Comparison of ENCODE assay signal across 11 mouse cellular contexts in genomic region chr4:53592386-53592785, GRCm38 (mm10). TPM values are rescaled to one million over a fixed set of nuclear protein-coding genes. Genes with fewer than 3 reads are reported as not detected.
DNase-seq lines count a peak whose midpoint lies in the region; ATAC-seq and TF ChIP-seq lines count a peak whose summit lies in the region.
"Had no signal": no experiment of that assay in that cellular context is flagged by ENCODE, and none has a peak within 500 bp of the region (broad histone marks: within the 10 kb centered on the region; RNA-seq: fewer than 3 reads in every experiment).

No protein-coding gene starts in this region.

- H3K27ac ChIP-seq in heart, adult 2 months = peak overlapping the region; percentile 80
- H3K27ac ChIP-seq in midbrain, embryonic 14.5 days (replicated peaks; ENCODE audit: low read depth, low read length) = no peak overlapping the region
- H3K27ac ChIP-seq: limb, embryonic 12.5 days had no signal

- peak; percentile 97 for TF ChIP-seq EP300 in heart, adult 2 months (IDR thresholded peaks at IDR 0.05; ENCODE audit: insufficient read depth, low read depth, low read length)

- intact Hi-C loops in gastrocnemius, postnatal 14 days (cut with DNase I; ENCODE audit: low total_unique reads) = loop anchor here (5.0 kb wide), 1 partner anchor 210 kb away; no protein-coding TSS in a partner anchor
- intact Hi-C loops in heart, adult 2 months (cut with DNase I) = loop anchor here (1.0 to 10.0 kb wide), 2 partner anchors 152 to 558 kb away; partner anchors contain the start of gene Slc44a1

- peaks cover 17% of the 10 kb centered on the region for H3K4me1 ChIP-seq in heart, adult 2 months (ENCODE audit: control insufficient read depth, insufficient read depth, low read length)
- no peaks in the 10 kb centered on the region for H3K4me1 ChIP-seq in midbrain, embryonic 14.5 days (ENCODE audit: control insufficient read depth, insufficient read depth, low read length)
- H3K4me1 ChIP-seq: limb, embryonic 12.5 days had no signal

- H3K9me3 ChIP-seq in midbrain, embryonic 14.5 days (ENCODE audit: control insufficient read depth, low read length) = no peaks in the 10 kb centered on the region
- H3K9me3 ChIP-seq: limb, embryonic 12.5 days had no signal

- H3K27me3 ChIP-seq in heart, adult 2 months (ENCODE audit: control insufficient read depth, insufficient read depth, low read length) = no peaks in the 10 kb centered on the region
- H3K27me3 ChIP-seq in midbrain, embryonic 14.5 days (ENCODE audit: control insufficient read depth, insufficient read depth, low read length) = no peaks in the 10 kb centered on the region
- H3K27me3 ChIP-seq: limb, embryonic 12.5 days had no signal

- TF ChIP-seq CTCF in heart, adult 2 months (IDR thresholded peaks at IDR 0.05) = no peak

- no peaks in the 10 kb centered on the region for H3K79me2 ChIP-seq in heart, adult 2 months (replicated peaks; ENCODE audit: control insufficient read depth, insufficient read depth, low read length)

- DNase-seq in gastrocnemius, postnatal 14 days = peak; percentile 31
- no peak for DNase-seq in gastrocnemius, postnatal 4 days (ENCODE audit: low spot score in 2 of 2)
- DNase-seq in heart, adult 2 months = peak; percentile 59 to 79
- DNase-seq in kidney, adult 9 months = peak; percentile 78
- DNase-seq in lung, postnatal 25 days (ENCODE audit: low spot score) = peak; percentile 51
- DNase-seq in cerebellum, postnatal 36 days = no peak
- DNase-seq in frontal cortex, postnatal 10 days (ENCODE audit: low spot score in 2 of 2) = no peak
- no peak for DNase-seq in midbrain, embryonic 14.5 days

- H3K9ac ChIP-seq in heart, adult 2 months (ENCODE audit: low read depth, low read length) = no peak overlapping the region
- no peak overlapping the region for H3K9ac ChIP-seq in midbrain, embryonic 14.5 days (replicated peaks; ENCODE audit: low read length)
- H3K9ac ChIP-seq: limb, embryonic 12.5 days had no signal

- 28% methylated on average over 9 of the region's 9 CpGs for WGBS in heart, adult 2 months
- WGBS in midbrain, embryonic 14.5 days = 85% methylated on average over 9 of the region's 9 CpGs

- H3K4me2 ChIP-seq in midbrain, embryonic 14.5 days (ENCODE audit: low read length) = no peak overlapping the region
- H3K4me2 ChIP-seq: limb, embryonic 12.5 days had no signal

- peaks cover 5% of the 10 kb centered on the region for H3K36me3 ChIP-seq in heart, adult 2 months (ENCODE audit: control insufficient read depth, insufficient read depth, low read length)
- H3K36me3 ChIP-seq in midbrain, embryonic 14.5 days (ENCODE audit: control insufficient read depth, insufficient read depth, low read length) = no peaks in the 10 kb centered on the region
- H3K36me3 ChIP-seq: limb, embryonic 12.5 days had no signal

- peak; percentile 40; the same call in 1 of the 2 replicates for TF ChIP-seq POLR2A in heart, adult 2 months (IDR thresholded peaks at IDR 0.05; ENCODE audit: insufficient read depth, low read depth, low read length)

- H3K4me3 ChIP-seq in heart, adult 2 months = peak overlapping the region; percentile 2; the same call in 1 of the 2 replicates
- H3K4me3 ChIP-seq in midbrain, embryonic 14.5 days (replicated peaks; ENCODE audit: low read depth, low read length) = no peak overlapping the region
- H3K4me3 ChIP-seq: limb, embryonic 12.5 days; myocyte had no signal

- ATAC-seq in midbrain, embryonic 14.5 days (ENCODE audit: low FRiP score, low TSS enrichment) = no peak
- ATAC-seq: CD4-positive, CD25-positive, alpha-beta regulatory T cell, adult 4 months had no signal

RNA-seq across cellular contexts. Expression of gene Fsd1l, which starts 38.9 kb away (rescaled TPM):
- total RNA-seq in gastrocnemius, postnatal 14 days (2021) = 10 to 100 TPM; 24.5 to 29.8 TPM
- 10 to 100 TPM; 25.1 to 29.0 TPM for total RNA-seq in gastrocnemius, postnatal 4 days (2021)
- total RNA-seq in heart, adult 2 months (2021) = 10 to 100 TPM; 48.7 to 48.9 TPM
- 5.8 and 15.8 TPM in 2 replicates for polyA plus RNA-seq in heart, adult 2 months (2012; rRNA removed)
- polyA plus RNA-seq in midbrain, embryonic 14.5 days (2014; fragmentation: Nextera tagmentation; extraction: Ambion mirVana) = 37.0 and 41.5 TPM in 2 replicates

Comparison
In these comparisons a context has a peak if more than half of its experiments do, and no peak if none do; other contexts are left out.
1. DNase-seq: peak in gastrocnemius, postnatal 14 days (single experiment), heart, adult 2 months (2 of 2), kidney, adult 9 months (single experiment) and lung, postnatal 25 days (single experiment); none in gastrocnemius, postnatal 4 days (0 of 2), cerebellum, postnatal 36 days (0 of 2), frontal cortex, postnatal 10 days (0 of 2) and midbrain, embryonic 14.5 days (single experiment).